Mouse (Mus musculus): ENCODE results near the gene 1700109H08Rik. TPM values are rescaled to one million over a fixed set of nuclear protein-coding genes. Genes with fewer than 3 reads are reported as not detected.

The 1700109H08Rik gene
- polyA plus RNA-seq, 1 experiment from 2014 or later: 0.35 TPM

DNA sequence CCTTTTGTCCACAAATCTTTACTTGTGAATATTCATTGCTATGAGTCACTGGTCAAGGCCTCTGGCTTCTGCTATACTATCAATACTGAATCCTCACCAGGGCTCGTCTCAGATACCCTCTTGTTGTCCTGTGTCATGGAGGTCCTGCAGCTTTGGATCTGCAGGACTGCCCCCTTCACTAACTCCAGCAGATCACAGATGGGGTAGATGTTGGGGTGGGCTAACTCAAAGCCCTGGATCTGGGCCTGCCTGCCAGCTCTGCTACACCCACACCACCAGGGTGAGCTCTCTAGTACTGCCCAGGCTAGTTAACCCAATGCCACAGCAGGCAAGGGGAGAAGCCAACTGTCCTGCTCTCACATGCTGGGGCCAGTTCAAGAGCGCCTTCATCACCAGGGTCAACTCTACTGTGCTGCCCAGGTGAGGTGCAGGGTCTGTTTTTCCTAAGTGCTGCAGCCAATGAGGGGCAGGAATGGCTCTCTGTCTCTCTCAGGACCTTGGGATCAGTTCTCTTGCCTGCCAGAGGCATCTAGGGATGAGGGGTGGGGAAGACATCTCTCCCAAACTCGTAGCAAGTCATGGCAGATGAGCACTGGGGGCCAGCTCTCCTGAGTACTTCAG, 34.7 kb upstream of the 1700109H08Rik start:
- H3K4me2 ChIP-seq (replicated peaks; ENCODE audit: low read depth): no peak overlapping the region
- no peak for ATAC-seq
- WGBS: 68% methylated on average over 3 of the region's 3 CpGs
- H3K9ac ChIP-seq (ENCODE audit: low read depth, low read length): no peak overlapping the region
- no peak overlapping the region for H3K27ac ChIP-seq (ENCODE audit: low read depth, low read length)
- no peaks in the 10 kb centered on the region for H3K4me1 ChIP-seq (replicated peaks; ENCODE audit: control insufficient read depth, insufficient read depth, low read length)
- TF ChIP-seq CTCF (IDR thresholded peaks at IDR 0.05; ENCODE audit: low read depth): no peak
- H3K9me3 ChIP-seq (ENCODE audit: control insufficient read depth): no peaks in the 10 kb centered on the region
- no peaks in the 10 kb centered on the region for H3K27me3 ChIP-seq (replicated peaks; ENCODE audit: control insufficient read depth, insufficient read depth, low read length)
- H3K36me3 ChIP-seq (ENCODE audit: control insufficient read depth, insufficient read depth): no peaks in the 10 kb centered on the region
- H3K4me3 ChIP-seq (ENCODE audit: low read depth, low read length): no peak overlapping the region

DNA sequence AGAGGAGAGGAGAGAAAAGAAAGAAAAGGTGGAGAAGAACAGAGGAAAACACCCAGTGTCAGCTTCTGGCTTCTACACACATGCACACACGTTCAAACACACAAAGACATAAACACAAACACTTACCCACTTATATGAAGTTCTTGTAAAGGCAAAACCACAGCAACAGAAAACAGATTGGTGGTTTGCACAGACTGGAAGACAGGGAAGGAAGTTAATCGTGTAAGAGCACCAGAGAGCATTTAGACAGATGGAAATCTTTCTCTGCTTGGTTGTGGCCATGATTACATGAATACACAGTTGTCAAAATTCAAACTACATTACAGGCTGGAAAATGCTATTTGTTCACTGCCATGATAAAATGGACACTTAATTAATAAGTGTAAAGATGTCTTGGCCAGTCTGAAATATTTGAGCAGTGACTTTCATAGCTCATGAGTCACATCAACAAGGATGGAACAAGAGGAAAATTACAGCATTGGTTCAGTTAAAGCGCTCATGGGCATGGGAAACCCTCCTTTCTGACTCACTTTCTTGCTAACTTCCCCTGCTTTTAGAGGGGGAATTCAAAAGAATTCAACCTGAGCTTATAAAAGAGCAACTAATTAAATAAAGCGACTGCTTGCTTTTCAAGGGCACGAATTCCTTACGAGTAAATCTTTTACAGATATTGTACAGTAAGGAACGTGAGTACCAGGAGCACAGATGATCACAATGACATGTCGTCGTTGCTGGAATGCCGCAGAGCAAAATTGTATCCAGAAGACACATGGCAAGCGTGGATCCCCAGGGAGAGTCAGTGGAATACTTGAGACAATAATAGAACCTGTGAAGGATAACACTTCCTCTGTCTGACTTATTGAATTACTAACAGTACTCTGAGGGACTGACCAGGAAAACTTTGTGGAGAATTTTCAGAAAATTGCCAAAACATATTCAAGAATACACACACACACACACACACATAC, 32.6 kb upstream of the 1700109H08Rik start:
- no peaks in the 10 kb centered on the region for H3K9me3 ChIP-seq (ENCODE audit: control insufficient read depth)
- ATAC-seq: no peak
- no peak overlapping the region for H3K9ac ChIP-seq (ENCODE audit: low read depth, low read length)
- H3K4me1 ChIP-seq (replicated peaks; ENCODE audit: control insufficient read depth, insufficient read depth, low read length): no peaks in the 10 kb centered on the region
- no peak overlapping the region for H3K27ac ChIP-seq (ENCODE audit: low read depth, low read length)
- no peaks in the 10 kb centered on the region for H3K27me3 ChIP-seq (replicated peaks; ENCODE audit: control insufficient read depth, insufficient read depth, low read length)
- H3K4me2 ChIP-seq (replicated peaks; ENCODE audit: low read depth): no peak overlapping the region
- WGBS: 58% methylated on average over 11 of the region's 11 CpGs
- no peaks in the 10 kb centered on the region for H3K36me3 ChIP-seq (ENCODE audit: control insufficient read depth, insufficient read depth)
- TF ChIP-seq CTCF (IDR thresholded peaks at IDR 0.05; ENCODE audit: low read depth): no peak
- H3K4me3 ChIP-seq (ENCODE audit: low read depth, low read length): no peak overlapping the region

GRCm38 (mm10) chr5:3541871-3542270, 29.5 kb upstream of the 1700109H08Rik start:
- Histone ChIP-seq H3K9ac (ENCODE audit: low read depth, low read length) (no peak overlapping the region), H3K4me2 (replicated peaks; ENCODE audit: low read depth) (no peak overlapping the region), H3K9me3 (ENCODE audit: control insufficient read depth) (no peaks in the 10 kb centered on the region), H3K27ac (ENCODE audit: low read depth, low read length) (no peak overlapping the region), H3K4me1 (replicated peaks; ENCODE audit: control insufficient read depth, insufficient read depth, low read length) (peaks cover 4% of the 10 kb centered on the region; the same call in 1 of the 2 replicates), H3K27me3 (replicated peaks; ENCODE audit: control insufficient read depth, insufficient read depth, low read length) (no peaks in the 10 kb centered on the region), H3K36me3 (ENCODE audit: control insufficient read depth, insufficient read depth) (peaks cover under 1% of the 10 kb centered on the region; the same call in 1 of the 2 replicates), H3K4me3 (ENCODE audit: low read depth, low read length) (no peak overlapping the region)
- TF ChIP-seq CTCF (IDR thresholded peaks at IDR 0.05; ENCODE audit: low read depth): no peak
- no peak for ATAC-seq
- WGBS: 75% methylated on average over 6 of the region's 6 CpGs

GRCm38 (mm10) chr5:3543629-3544479, 27.5 kb upstream of the 1700109H08Rik start, which contains the start of gene Fam133b:
Fam133b (plus strand) TSS chr5:3543833.
- TF ChIP-seq CTCF (IDR thresholded peaks at IDR 0.05; ENCODE audit: low read depth): peak; percentile 98
- H3K9me3 ChIP-seq (ENCODE audit: control insufficient read depth): no peaks in the 10 kb centered on the region
- H3K4me2 ChIP-seq (replicated peaks; ENCODE audit: low read depth): peak within 1 kb of the TSS; percentile 76
- under 1% methylated on average over 78 of the region's 80 CpGs for WGBS
- peaks cover 4% of the 10 kb centered on the region; the same call in 1 of the 2 replicates for H3K4me1 ChIP-seq (replicated peaks; ENCODE audit: control insufficient read depth, insufficient read depth, low read length)
- peak within 1 kb of the TSS; percentile 91 for H3K9ac ChIP-seq (ENCODE audit: low read depth, low read length)
- no peaks in the 10 kb centered on the region for H3K27me3 ChIP-seq (replicated peaks; ENCODE audit: control insufficient read depth, insufficient read depth, low read length)
- peak within 1 kb of the TSS; percentile 84 for H3K27ac ChIP-seq (ENCODE audit: low read depth, low read length)
- H3K4me3 ChIP-seq (ENCODE audit: low read depth, low read length): peak within 1 kb of the TSS; percentile 85
- peak; percentile 95 for ATAC-seq
- H3K36me3 ChIP-seq (ENCODE audit: control insufficient read depth, insufficient read depth): peaks cover 4% of the 10 kb centered on the region; the same call in 1 of the 2 replicates

DNA sequence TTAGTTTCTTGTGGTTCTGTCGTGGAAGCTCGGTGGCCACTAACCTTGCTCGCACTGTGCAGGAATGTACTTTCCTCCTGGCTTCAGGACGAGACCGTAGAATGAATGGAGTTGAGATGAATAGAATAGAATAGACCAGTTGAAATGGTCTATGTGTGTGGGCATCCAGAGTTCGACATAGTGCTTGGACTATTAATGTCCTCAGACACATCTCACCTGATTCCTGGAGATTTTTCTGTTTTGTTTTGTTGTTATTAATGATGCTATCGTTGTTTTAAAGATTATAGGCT, 26.9 kb upstream of the 1700109H08Rik start:
- no peaks in the 10 kb centered on the region for H3K9me3 ChIP-seq (ENCODE audit: control insufficient read depth)
- H3K4me2 ChIP-seq (replicated peaks; ENCODE audit: low read depth): peak overlapping the region; percentile 76
- TF ChIP-seq CTCF (IDR thresholded peaks at IDR 0.05; ENCODE audit: low read depth): no peak
- WGBS: 8% methylated on average over 7 of the region's 7 CpGs
- no peak for ATAC-seq
- H3K9ac ChIP-seq (ENCODE audit: low read depth, low read length): peak overlapping the region; percentile 91; the same call in 1 of the 2 replicates
- H3K4me1 ChIP-seq (replicated peaks; ENCODE audit: control insufficient read depth, insufficient read depth, low read length): peaks cover 4% of the 10 kb centered on the region; the same call in 1 of the 2 replicates
- no peak overlapping the region for H3K27ac ChIP-seq (ENCODE audit: low read depth, low read length)
- H3K4me3 ChIP-seq (ENCODE audit: low read depth, low read length): peak overlapping the region; percentile 85
- no peaks in the 10 kb centered on the region for H3K27me3 ChIP-seq (replicated peaks; ENCODE audit: control insufficient read depth, insufficient read depth, low read length)
- peaks cover 4% of the 10 kb centered on the region; the same call in 1 of the 2 replicates for H3K36me3 ChIP-seq (ENCODE audit: control insufficient read depth, insufficient read depth)

Data from intestine, postnatal 0 days (tissue).